In the genomic region with DNA sequence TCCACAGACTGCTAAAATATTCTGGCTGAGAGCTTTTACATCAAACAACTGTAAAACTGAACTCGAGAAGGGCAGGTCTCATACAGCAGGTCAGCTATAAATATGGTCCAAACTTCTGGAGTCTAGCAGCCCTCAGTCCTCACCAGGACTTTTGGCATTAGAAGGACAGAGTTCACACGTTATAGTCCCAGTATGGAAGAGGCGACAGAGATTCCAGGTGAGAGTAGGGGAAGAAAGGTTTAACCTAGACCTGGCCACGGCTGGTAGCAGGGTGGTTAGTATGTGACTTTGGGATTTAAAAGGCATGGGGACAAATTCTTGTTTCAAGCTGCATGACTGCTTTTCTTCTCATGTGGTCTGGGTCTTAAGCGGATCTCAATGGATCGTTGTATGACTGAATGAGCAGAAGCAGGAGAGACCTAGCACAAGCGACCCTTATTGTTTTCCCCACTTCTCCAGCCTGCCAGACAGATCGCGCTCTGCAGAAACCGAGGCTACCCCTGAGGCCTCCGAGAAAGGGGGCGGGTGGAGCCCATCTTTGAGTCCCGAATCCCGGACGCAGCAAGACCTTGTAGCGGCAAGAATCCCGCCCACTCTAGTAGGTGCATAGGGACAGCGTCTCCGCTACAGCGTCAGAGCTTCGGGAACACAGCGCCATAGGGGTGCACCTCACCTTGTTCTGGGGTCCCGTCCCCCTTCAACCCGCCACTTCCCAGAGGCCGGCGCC, we compare ENCODE assay signal across 1 mouse cellular context.
A peak's percentile ranks its signal among the peaks of the same experiment; 100 is the strongest.
TF ChIP-seq lines count a peak whose summit lies in the region.

No protein-coding gene starts in this region.

TF ChIP-seq in MEL, 35 proteins besides CTCF, POLR2A, EP300 and RAD21:
- TF ChIP-seq POLR2AphosphoS5 (IDR thresholded peaks at IDR 0.05; ENCODE audit: borderline replicate concordance, low read depth, low read length): peak; percentile 65; the same call in 1 of the 2 replicates
- no peak for TF ChIP-seq MAFK (IDR thresholded peaks at IDR 0.05; ENCODE audit: borderline replicate concordance, low read depth, low read length)
